11 mouse cellular contexts compared by ENCODE assay signal in genomic region chr15:24724664-24725063, GRCm38 (mm10).
DNase-seq lines count a peak whose midpoint lies in the region; ATAC-seq lines count a peak whose summit lies in the region.
"Had no signal": no experiment of that assay in that cellular context is flagged by ENCODE, and none has a peak within 500 bp of the region (broad histone marks: within the 10 kb centered on the region; RNA-seq: fewer than 3 reads in every experiment).

No protein-coding gene starts in this region.

- H3K9ac ChIP-seq in liver, embryonic 12.5 days, result no peak overlapping the region
- no peak overlapping the region for H3K9ac ChIP-seq in midbrain, embryonic 11.5 days (ENCODE audit: low read length)
- H3K9ac ChIP-seq: embryonic facial prominence, embryonic 12.5 days; limb, embryonic 12.5 days; stomach, embryonic 15.5 days had no signal

- DNase-seq in liver, result peak; percentile 7
- DNase-seq in brain, adult 2 months (ENCODE audit: low read depth, low spot score), result peak; percentile 70
- DNase-seq in embryonic facial prominence, embryonic 10.5 days (ENCODE audit: low spot score), result peak; percentile 55
- peak; percentile 69 for DNase-seq in kidney, postnatal 10 days
- peak; percentile 87 for DNase-seq in midbrain, embryonic 11.5 days (ENCODE audit: low spot score, missing footprints)
- peak; percentile 33 for DNase-seq in testis, postnatal 14 days (ENCODE audit: low spot score)
- no peak for DNase-seq in thymus, postnatal 25 days

- H3K4me3 ChIP-seq in liver, embryonic 12.5 days, result no peak overlapping the region
- H3K4me3 ChIP-seq in embryonic facial prominence, embryonic 10.5 days, result no peak overlapping the region
- no peak overlapping the region for H3K4me3 ChIP-seq in midbrain, embryonic 11.5 days (ENCODE audit: low read depth, low read length)
- H3K4me3 ChIP-seq: embryonic facial prominence, embryonic 12.5 days; limb, embryonic 12.5 days; stomach, embryonic 15.5 days had no signal

- no peaks in the 10 kb centered on the region for H3K36me3 ChIP-seq in liver, embryonic 12.5 days
- no peaks in the 10 kb centered on the region for H3K36me3 ChIP-seq in embryonic facial prominence, embryonic 10.5 days (replicated peaks)
- no peaks in the 10 kb centered on the region for H3K36me3 ChIP-seq in midbrain, embryonic 11.5 days (ENCODE audit: control insufficient read depth, insufficient read depth, low read length)
- H3K36me3 ChIP-seq: embryonic facial prominence, embryonic 12.5 days; limb, embryonic 12.5 days; stomach, embryonic 15.5 days had no signal

- H3K4me2 ChIP-seq in liver, embryonic 12.5 days, result no peak overlapping the region
- H3K4me2 ChIP-seq in midbrain, embryonic 11.5 days, result no peak overlapping the region
- H3K4me2 ChIP-seq: embryonic facial prominence, embryonic 12.5 days; limb, embryonic 12.5 days; stomach, embryonic 15.5 days had no signal

- WGBS in liver, embryonic 12.5 days (ENCODE audit: insufficient replicate concordance), result 33% methylated on average over 4 of the region's 4 CpGs
- 42% methylated on average over 4 of the region's 4 CpGs for WGBS in embryonic facial prominence, embryonic 10.5 days
- WGBS in midbrain, embryonic 11.5 days, result 39% methylated on average over 4 of the region's 4 CpGs

- H3K27me3 ChIP-seq in liver, embryonic 12.5 days (replicated peaks), result no peaks in the 10 kb centered on the region
- H3K27me3 ChIP-seq in embryonic facial prominence, embryonic 10.5 days (replicated peaks; ENCODE audit: low read depth, poor library complexity, severe bottlenecking), result no peaks in the 10 kb centered on the region
- no peaks in the 10 kb centered on the region for H3K27me3 ChIP-seq in midbrain, embryonic 11.5 days (ENCODE audit: control insufficient read depth, insufficient read depth, low read length)
- H3K27me3 ChIP-seq: embryonic facial prominence, embryonic 12.5 days; limb, embryonic 12.5 days; stomach, embryonic 15.5 days had no signal

- H3K4me1 ChIP-seq in liver, embryonic 12.5 days, result no peaks in the 10 kb centered on the region
- H3K4me1 ChIP-seq in embryonic facial prominence, embryonic 10.5 days, result no peaks in the 10 kb centered on the region
- no peaks in the 10 kb centered on the region for H3K4me1 ChIP-seq in midbrain, embryonic 11.5 days (ENCODE audit: control insufficient read depth, insufficient read depth, low read length)
- H3K4me1 ChIP-seq: embryonic facial prominence, embryonic 12.5 days; limb, embryonic 12.5 days; stomach, embryonic 15.5 days had no signal

- no peak for ATAC-seq in liver, embryonic 12.5 days
- peak; percentile 91 for ATAC-seq in midbrain, embryonic 11.5 days (ENCODE audit: low FRiP score)

- no peaks in the 10 kb centered on the region for H3K9me3 ChIP-seq in liver, embryonic 12.5 days (replicated peaks)
- H3K9me3 ChIP-seq in embryonic facial prominence, embryonic 10.5 days, result no peaks in the 10 kb centered on the region
- H3K9me3 ChIP-seq in midbrain, embryonic 11.5 days (ENCODE audit: control insufficient read depth, low read length), result no peaks in the 10 kb centered on the region
- H3K9me3 ChIP-seq: embryonic facial prominence, embryonic 12.5 days; limb, embryonic 12.5 days; stomach, embryonic 15.5 days had no signal

- H3K27ac ChIP-seq in liver, embryonic 12.5 days, result no peak overlapping the region
- H3K27ac ChIP-seq in embryonic facial prominence, embryonic 10.5 days (replicated peaks), result no peak overlapping the region
- H3K27ac ChIP-seq in midbrain, embryonic 11.5 days (ENCODE audit: low read depth, low read length), result no peak overlapping the region
- H3K27ac ChIP-seq: embryonic facial prominence, embryonic 12.5 days; limb, embryonic 12.5 days; stomach, embryonic 15.5 days had no signal
